ENCODE assay signal across 8 mouse cellular contexts in the genomic region with DNA sequence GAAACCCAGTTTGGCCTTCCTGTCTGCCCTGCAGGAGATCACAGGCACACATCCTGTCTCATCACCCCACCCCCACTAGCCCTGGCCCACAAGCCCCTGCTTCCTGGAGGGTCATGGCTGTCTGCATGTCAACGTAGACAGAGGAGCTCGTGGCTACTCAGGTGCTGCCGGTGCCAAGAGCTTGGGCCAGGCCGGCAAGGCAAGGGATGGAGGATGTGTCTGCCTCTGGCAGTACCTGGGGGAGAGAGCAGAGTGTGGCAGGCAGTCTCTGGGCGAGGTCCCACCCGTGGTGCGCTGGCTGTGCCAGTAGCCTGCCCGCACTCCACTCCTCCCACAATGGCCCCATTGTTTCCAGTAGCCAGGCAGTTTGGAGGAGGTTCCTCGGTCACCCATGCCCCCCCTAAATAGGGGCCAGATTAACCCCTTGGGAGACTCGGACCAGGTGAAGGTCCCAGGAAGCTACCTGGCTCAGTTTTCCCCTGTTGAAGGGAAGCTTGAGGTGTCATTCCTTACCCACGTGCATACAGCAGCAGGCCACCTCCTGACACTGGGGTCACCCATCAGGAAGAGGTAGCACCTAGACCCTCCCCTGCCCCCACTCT. TPM values are rescaled to one million over a fixed set of nuclear protein-coding genes. Genes with fewer than 3 reads are reported as not detected.
DNase-seq lines count a peak whose midpoint lies in the region; ATAC-seq and TF ChIP-seq lines count a peak whose summit lies in the region.

No protein-coding gene starts in this region.

- H3K9ac ChIP-seq in forebrain, embryonic 16.5 days (replicated peaks; ENCODE audit: low read depth, low read length): peak overlapping the region; percentile 35
- peak overlapping the region; percentile 12; the same call in 1 of the 2 replicates for H3K9ac ChIP-seq in kidney, embryonic 15.5 days
- peak overlapping the region; percentile 21; the same call in 1 of the 2 replicates for H3K9ac ChIP-seq in midbrain, embryonic 13.5 days (replicated peaks)

- peaks cover 68% of the 10 kb centered on the region for H3K4me1 ChIP-seq in lung, adult 2 months (ENCODE audit: control insufficient read depth, insufficient read depth, low read length)
- peaks cover 82% of the 10 kb centered on the region for H3K4me1 ChIP-seq in forebrain, embryonic 16.5 days (replicated peaks; ENCODE audit: control insufficient read depth, insufficient read depth, low read length)
- H3K4me1 ChIP-seq in kidney, embryonic 15.5 days: peaks cover 100% of the 10 kb centered on the region
- H3K4me1 ChIP-seq in midbrain, embryonic 13.5 days (replicated peaks): peaks cover 94% of the 10 kb centered on the region

- no peak for TF ChIP-seq POLR2A in lung, adult 2 months (IDR thresholded peaks at IDR 0.05; ENCODE audit: borderline replicate concordance, extremely low read depth, low read depth, low read length)

- no peak overlapping the region; the same call in 1 of the 2 replicates for H3K4me2 ChIP-seq in forebrain, embryonic 16.5 days (ENCODE audit: low read length)
- peak overlapping the region; percentile 40 for H3K4me2 ChIP-seq in kidney, embryonic 15.5 days
- peak overlapping the region; percentile 10 for H3K4me2 ChIP-seq in midbrain, embryonic 13.5 days (replicated peaks)

- peak; percentile 46 for DNase-seq in lung, adult 2 months
- no peak for DNase-seq in lung, postnatal 14 days
- DNase-seq in brain, adult 2 months (ENCODE audit: low read depth, low spot score): peak; percentile 77
- peak; percentile 75 to 83 for DNase-seq in thymus, postnatal 36 days
- DNase-seq in frontal cortex, postnatal 25 days (ENCODE audit: low spot score in 2 of 2): no peak

- no peaks in the 10 kb centered on the region for H3K9me3 ChIP-seq in forebrain, embryonic 16.5 days (ENCODE audit: control insufficient read depth, low read length)
- no peaks in the 10 kb centered on the region for H3K9me3 ChIP-seq in kidney, embryonic 15.5 days (replicated peaks)
- no peaks in the 10 kb centered on the region for H3K9me3 ChIP-seq in midbrain, embryonic 13.5 days

- peak overlapping the region; percentile 6 for H3K4me3 ChIP-seq in lung, adult 2 months (replicated peaks; ENCODE audit: extremely low read depth, low read depth, low read length)
- no peak overlapping the region for H3K4me3 ChIP-seq in forebrain, embryonic 16.5 days (replicated peaks; ENCODE audit: low read length)
- 0 out of 2 replicates have a peak overlapping the region, but pooled peaks have one; percentile 3 for H3K4me3 ChIP-seq in kidney, embryonic 15.5 days (replicated peaks)
- H3K4me3 ChIP-seq in midbrain, embryonic 13.5 days (replicated peaks): no peak overlapping the region

- H3K27me3 ChIP-seq in forebrain, embryonic 16.5 days (replicated peaks; ENCODE audit: control insufficient read depth, insufficient read depth, low read length): no peaks in the 10 kb centered on the region
- H3K27me3 ChIP-seq in kidney, embryonic 15.5 days: no peaks in the 10 kb centered on the region
- no peaks in the 10 kb centered on the region for H3K27me3 ChIP-seq in midbrain, embryonic 13.5 days

- no peak for ATAC-seq in forebrain, embryonic 16.5 days
- no peak for ATAC-seq in kidney, embryonic 15.5 days (replicated peaks; ENCODE audit: low FRiP score)
- no peak for ATAC-seq in midbrain, embryonic 13.5 days

- TF ChIP-seq CTCF in lung, adult 2 months (IDR thresholded peaks at IDR 0.05; ENCODE audit: insufficient read depth, low read length): no peak

- whole genome bisulfite sequencing in lung, adult 2 months: 7% methylated on average over 11 of the region's 11 CpGs
- 5% methylated on average over 11 of the region's 11 CpGs for WGBS in forebrain, embryonic 16.5 days
- WGBS in kidney, embryonic 15.5 days: 19% methylated on average over 11 of the region's 11 CpGs
- WGBS in midbrain, embryonic 13.5 days: 19% methylated on average over 11 of the region's 11 CpGs

- H3K27ac ChIP-seq in forebrain, embryonic 16.5 days (ENCODE audit: low read length): peak overlapping the region; percentile 62
- H3K27ac ChIP-seq in kidney, embryonic 15.5 days: peak overlapping the region; percentile 81
- peak overlapping the region; percentile 60 for H3K27ac ChIP-seq in midbrain, embryonic 13.5 days

- H3K36me3 ChIP-seq in forebrain, embryonic 16.5 days (ENCODE audit: control insufficient read depth, insufficient read depth): no peaks in the 10 kb centered on the region
- H3K36me3 ChIP-seq in kidney, embryonic 15.5 days: no peaks in the 10 kb centered on the region
- peaks cover 4% of the 10 kb centered on the region; the same call in 1 of the 2 replicates for H3K36me3 ChIP-seq in midbrain, embryonic 13.5 days

RNA-seq across cellular contexts. Expression of a gene that starts 11.7 kb away (rescaled TPM):
- polyA plus RNA-seq in lung, adult 2 months (2012; rRNA removed): 69.0 and 70.7 TPM in 2 replicates
- 13.8 and 15.0 TPM in 2 replicates for polyA plus RNA-seq in forebrain, embryonic 16.5 days (2015; fragmentation: Nextera tagmentation; extraction: Ambion mirVana)
- 11.3 and 11.7 TPM in 2 replicates for polyA plus RNA-seq in kidney, embryonic 15.5 days (2015; fragmentation: Nextera tagmentation; extraction: Ambion mirVana)
- polyA plus RNA-seq in midbrain, embryonic 13.5 days (2015; fragmentation: Nextera tagmentation; extraction: Ambion mirVana): 8.0 and 9.2 TPM in 2 replicates

RNA-seq across cellular contexts. Expression of a gene that starts 39.6 kb away (rescaled TPM):
- 4.0 and 4.4 TPM in 2 replicates for polyA plus RNA-seq in lung, adult 2 months (2012; rRNA removed)
- polyA plus RNA-seq in forebrain, embryonic 16.5 days (2015; fragmentation: Nextera tagmentation; extraction: Ambion mirVana): not detected in 2 replicates
- polyA plus RNA-seq in kidney, embryonic 15.5 days (2015; fragmentation: Nextera tagmentation; extraction: Ambion mirVana): 0.60 and 2.5 TPM in 2 replicates
- polyA plus RNA-seq in midbrain, embryonic 13.5 days (2015; fragmentation: Nextera tagmentation; extraction: Ambion mirVana): not detected in 2 replicates

RNA-seq across cellular contexts. Expression of a gene that starts 53.4 kb away (rescaled TPM):
- 0.16 TPM in 1 of 2 replicates, not detected in the other for polyA plus RNA-seq in lung, adult 2 months (2012; rRNA removed)
- polyA plus RNA-seq in forebrain, embryonic 16.5 days (2015; fragmentation: Nextera tagmentation; extraction: Ambion mirVana): not detected in 2 replicates
- not detected in 2 replicates for polyA plus RNA-seq in kidney, embryonic 15.5 days (2015; fragmentation: Nextera tagmentation; extraction: Ambion mirVana)
- not detected in 2 replicates for polyA plus RNA-seq in midbrain, embryonic 13.5 days (2015; fragmentation: Nextera tagmentation; extraction: Ambion mirVana)

Comparison
In these comparisons a context has a peak if more than half of its experiments do, and no peak if none do; other contexts are left out.
1. DNase-seq: peak in lung, adult 2 months (single experiment), brain, adult 2 months (single experiment) and thymus, postnatal 36 days (2 of 2); none in lung, postnatal 14 days (single experiment) and frontal cortex, postnatal 25 days (0 of 2).
2. H3K4me3 ChIP-seq: peak in lung, adult 2 months (single experiment) and kidney, embryonic 15.5 days (single experiment); none in forebrain, embryonic 16.5 days (single experiment) and midbrain, embryonic 13.5 days (single experiment).
3. Peak in every context shown above with its lines, with median percentiles within 50 percentile points of each other: H3K27ac ChIP-seq and H3K9ac ChIP-seq.